Mouse (Mus musculus): ENCODE results near the gene Fam81a. TPM values are rescaled to one million over a fixed set of nuclear protein-coding genes. Genes with fewer than 3 reads are reported as not detected.

Gene Fam81a
- polyA plus RNA-seq, 1 experiment, result 0.32 TPM

GRCm38 (mm10) chr9:70139331-70139885 is 3.0 kb downstream of the Fam81a start:
- Histone ChIP-seq H3K36me3 (ENCODE audit: control insufficient read depth, insufficient read depth, low read length) (no peaks in the 10 kb centered on the region), H3K27ac (ENCODE audit: control insufficient read depth, insufficient read depth, low read depth, low read length) (no peak overlapping the region), H3K4me3 (ENCODE audit: control insufficient read depth, low read depth, low read length) (no peak overlapping the region), H3K4me1 (ENCODE audit: control insufficient read depth, insufficient read depth, low read length) (peaks cover 9% of the 10 kb centered on the region), H3K27me3 (ENCODE audit: control insufficient read depth, insufficient read depth, low read length) (no peaks in the 10 kb centered on the region)
- TF ChIP-seq CTCF (IDR thresholded peaks at IDR 0.05; ENCODE audit: control insufficient read depth, insufficient read depth, insufficient replicate concordance, low read depth, low read length) (no peak), POLR2A (IDR thresholded peaks at IDR 0.05; ENCODE audit: control insufficient read depth, low read depth, low read length) (no peak)

- Histone ChIP-seq H3K27ac (ENCODE audit: control insufficient read depth, insufficient read depth, low read depth, low read length) (no peak overlapping the region), H3K4me1 (ENCODE audit: control insufficient read depth, insufficient read depth, low read length) (peaks cover 9% of the 10 kb centered on the region), H3K27me3 (ENCODE audit: control insufficient read depth, insufficient read depth, low read length) (no peaks in the 10 kb centered on the region), H3K4me3 (ENCODE audit: control insufficient read depth, low read depth, low read length) (no peak overlapping the region), H3K36me3 (ENCODE audit: control insufficient read depth, insufficient read depth, low read length) (no peaks in the 10 kb centered on the region)
- no peak for TF ChIP-seq CTCF (IDR thresholded peaks at IDR 0.05; ENCODE audit: control insufficient read depth, insufficient read depth, insufficient replicate concordance, low read depth, low read length)
Observed at GRCm38 (mm10) chr9:70138511-70138910, 3.8 kb downstream of the Fam81a start.

- Histone ChIP-seq H3K4me1 (ENCODE audit: control insufficient read depth, insufficient read depth, low read length) (peaks cover 9% of the 10 kb centered on the region), H3K27me3 (ENCODE audit: control insufficient read depth, insufficient read depth, low read length) (no peaks in the 10 kb centered on the region), H3K4me3 (ENCODE audit: control insufficient read depth, low read depth, low read length) (no peak overlapping the region), H3K36me3 (ENCODE audit: control insufficient read depth, insufficient read depth, low read length) (no peaks in the 10 kb centered on the region), H3K27ac (ENCODE audit: control insufficient read depth, insufficient read depth, low read depth, low read length) (no peak overlapping the region)
- no peak for TF ChIP-seq CTCF (IDR thresholded peaks at IDR 0.05; ENCODE audit: control insufficient read depth, insufficient read depth, insufficient replicate concordance, low read depth, low read length)
- no peak for TF ChIP-seq POLR2A (IDR thresholded peaks at IDR 0.05; ENCODE audit: control insufficient read depth, low read depth, low read length)
Observed at GRCm38 (mm10) chr9:70137991-70138390, 4.4 kb downstream of the Fam81a start.

- no peaks in the 10 kb centered on the region for H3K36me3 ChIP-seq (ENCODE audit: control insufficient read depth, insufficient read depth, low read length)
- H3K27me3 ChIP-seq (ENCODE audit: control insufficient read depth, insufficient read depth, low read length), result no peaks in the 10 kb centered on the region
- no peak overlapping the region for H3K27ac ChIP-seq (ENCODE audit: control insufficient read depth, insufficient read depth, low read depth, low read length)
- H3K4me1 ChIP-seq (ENCODE audit: control insufficient read depth, insufficient read depth, low read length), result no peaks in the 10 kb centered on the region
- H3K4me3 ChIP-seq (ENCODE audit: control insufficient read depth, low read depth, low read length), result no peak overlapping the region
- TF ChIP-seq POLR2A (IDR thresholded peaks at IDR 0.05; ENCODE audit: control insufficient read depth, low read depth, low read length) (no peak), CTCF (IDR thresholded peaks at IDR 0.05; ENCODE audit: control insufficient read depth, insufficient read depth, insufficient replicate concordance, low read depth, low read length) (no peak)
Observed at GRCm38 (mm10) chr9:70135186-70135585, 7.2 kb downstream of the Fam81a start.

GRCm38 (mm10) chr9:70134716-70135115 is 7.6 kb downstream of the Fam81a start:
- Histone ChIP-seq H3K27ac (ENCODE audit: control insufficient read depth, insufficient read depth, low read depth, low read length) (no peak overlapping the region), H3K27me3 (ENCODE audit: control insufficient read depth, insufficient read depth, low read length) (no peaks in the 10 kb centered on the region), H3K4me3 (ENCODE audit: control insufficient read depth, low read depth, low read length) (no peak overlapping the region), H3K4me1 (ENCODE audit: control insufficient read depth, insufficient read depth, low read length) (no peaks in the 10 kb centered on the region), H3K36me3 (ENCODE audit: control insufficient read depth, insufficient read depth, low read length) (no peaks in the 10 kb centered on the region)
- TF ChIP-seq POLR2A (IDR thresholded peaks at IDR 0.05; ENCODE audit: control insufficient read depth, low read depth, low read length) (no peak), CTCF (IDR thresholded peaks at IDR 0.05; ENCODE audit: control insufficient read depth, insufficient read depth, insufficient replicate concordance, low read depth, low read length) (no peak)

GRCm38 (mm10) chr9:70134215-70134614 is 8.1 kb downstream of the Fam81a start:
- Histone ChIP-seq H3K27me3 (ENCODE audit: control insufficient read depth, insufficient read depth, low read length) (no peaks in the 10 kb centered on the region), H3K4me3 (ENCODE audit: control insufficient read depth, low read depth, low read length) (no peak overlapping the region), H3K36me3 (ENCODE audit: control insufficient read depth, insufficient read depth, low read length) (no peaks in the 10 kb centered on the region), H3K4me1 (ENCODE audit: control insufficient read depth, insufficient read depth, low read length) (no peaks in the 10 kb centered on the region), H3K27ac (ENCODE audit: control insufficient read depth, insufficient read depth, low read depth, low read length) (no peak overlapping the region)
- TF ChIP-seq CTCF (IDR thresholded peaks at IDR 0.05; ENCODE audit: control insufficient read depth, insufficient read depth, insufficient replicate concordance, low read depth, low read length) (no peak), POLR2A (IDR thresholded peaks at IDR 0.05; ENCODE audit: control insufficient read depth, low read depth, low read length) (no peak)

DNA sequence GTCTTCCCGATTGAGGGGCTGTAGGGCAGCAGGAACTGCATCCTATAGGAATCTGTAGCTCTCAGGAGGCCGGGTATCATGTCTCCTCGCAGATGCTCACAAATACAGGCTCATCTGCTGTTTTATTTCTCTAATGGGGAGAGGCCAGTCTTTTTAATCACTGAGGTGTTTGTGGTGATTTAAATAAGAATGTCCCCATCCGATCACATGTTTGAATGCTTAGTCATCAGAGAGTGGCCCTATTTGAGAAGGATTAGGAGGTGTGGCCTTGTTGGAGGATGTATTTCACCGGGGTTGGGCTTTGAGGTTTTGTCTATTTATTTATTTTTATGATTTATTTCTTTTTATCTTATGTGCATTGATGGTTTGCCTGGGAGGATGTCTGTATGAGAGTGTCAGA is 11.6 kb downstream of the Fam81a start:
- Histone ChIP-seq H3K4me3 (ENCODE audit: control insufficient read depth, low read depth, low read length) (no peak overlapping the region), H3K27ac (ENCODE audit: control insufficient read depth, insufficient read depth, low read depth, low read length) (no peak overlapping the region), H3K27me3 (ENCODE audit: control insufficient read depth, insufficient read depth, low read length) (no peaks in the 10 kb centered on the region), H3K4me1 (ENCODE audit: control insufficient read depth, insufficient read depth, low read length) (no peaks in the 10 kb centered on the region), H3K36me3 (ENCODE audit: control insufficient read depth, insufficient read depth, low read length) (no peaks in the 10 kb centered on the region)
- TF ChIP-seq CTCF (IDR thresholded peaks at IDR 0.05; ENCODE audit: control insufficient read depth, insufficient read depth, insufficient replicate concordance, low read depth, low read length), result no peak
- TF ChIP-seq POLR2A (IDR thresholded peaks at IDR 0.05; ENCODE audit: control insufficient read depth, low read depth, low read length), result no peak

DNA sequence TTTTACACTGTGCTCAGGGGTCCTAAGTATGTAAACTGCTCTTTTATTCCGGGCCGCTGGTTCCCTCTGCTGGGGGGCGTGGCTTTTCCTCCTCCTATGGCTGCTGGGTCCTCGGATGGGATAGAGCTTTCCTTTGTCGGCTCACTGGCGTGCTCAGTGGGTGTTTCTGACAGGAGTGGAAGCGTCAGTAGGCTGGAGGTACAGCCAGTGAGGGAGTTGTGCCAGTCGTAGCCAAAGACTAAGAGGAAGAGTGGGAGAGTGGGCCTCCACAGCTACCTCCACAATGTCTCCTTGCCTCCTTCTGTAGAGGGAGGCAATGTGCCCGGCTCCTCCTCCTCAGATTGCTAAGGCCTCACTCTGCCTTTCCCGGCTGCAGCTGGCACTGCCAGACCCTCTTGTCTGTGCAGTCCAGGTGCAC is 30.5 kb downstream of the Fam81a start:
- Histone ChIP-seq H3K4me1 (ENCODE audit: control insufficient read depth, insufficient read depth, low read length) (peaks cover 4% of the 10 kb centered on the region; the same call in 1 of the 2 replicates), H3K27me3 (ENCODE audit: control insufficient read depth, insufficient read depth, low read length) (no peaks in the 10 kb centered on the region), H3K36me3 (ENCODE audit: control insufficient read depth, insufficient read depth, low read length) (no peaks in the 10 kb centered on the region), H3K27ac (ENCODE audit: control insufficient read depth, insufficient read depth, low read depth, low read length) (no peak overlapping the region), H3K4me3 (ENCODE audit: control insufficient read depth, low read depth, low read length) (peak overlapping the region; percentile 57)
- TF ChIP-seq CTCF (IDR thresholded peaks at IDR 0.05; ENCODE audit: control insufficient read depth, insufficient read depth, insufficient replicate concordance, low read depth, low read length), result no peak
- TF ChIP-seq POLR2A (IDR thresholded peaks at IDR 0.05; ENCODE audit: control insufficient read depth, low read depth, low read length), result no peak

Measured in testis, adult 2 months (tissue).